Mouse (Mus musculus) midbrain, embryonic 16.5 days (tissue): ENCODE results near the gene Wdr45b. TPM values are rescaled to one million over a fixed set of nuclear protein-coding genes. Genes with fewer than 3 reads are reported as not detected.

ENCODE experiments used
- ATAC-seq: fragments of 200-750 bp; cut with Nextera tagmentation; 2 replicates; pipeline ENCODE4 v1.8.0; 2017; ENCODE audit warnings: moderate TSS enrichment
- H3K27ac ChIP-seq: fragments of 300-500 bp; sonication (generic); 2 replicates; pipeline ENCODE4 v1.5.1; 2014; ENCODE audit warnings: mild to moderate bottlenecking, low read length, mixed read lengths
- H3K27me3 ChIP-seq: fragments of 300-500 bp; sonication (generic); 2 replicates; pipeline ENCODE4 v1.6.1; 2014; ENCODE audit warnings: low read depth, low read length, mixed read lengths; ENCODE audit not compliant: control insufficient read depth, insufficient read depth
- H3K36me3 ChIP-seq: fragments of 300-500 bp; sonication (generic); 2 replicates; pipeline ENCODE4 v1.6.1; 2014; ENCODE audit warnings: mild to moderate bottlenecking, low read length, moderate library complexity, mixed read lengths; ENCODE audit not compliant: control insufficient read depth, insufficient read depth
- H3K4me1 ChIP-seq: fragments of 300-500 bp; sonication (generic); 2 replicates; pipeline ENCODE4 v1.6.1; 2014; ENCODE audit warnings: mild to moderate bottlenecking, low read length, mixed read lengths; ENCODE audit not compliant: control insufficient read depth, insufficient read depth
- H3K4me2 ChIP-seq: fragments of 300-500 bp; sonication (generic); 2 replicates; pipeline ENCODE4 v1.6.1; 2014; ENCODE audit warnings: mild to moderate bottlenecking, low read length, mixed read lengths
- H3K4me3 ChIP-seq: fragments of 300-500 bp; sonication (generic); 2 replicates; pipeline ENCODE4 v1.5.1; 2014; ENCODE audit warnings: low read depth, mild to moderate bottlenecking, low read length, moderate library complexity, mixed read lengths
- H3K9ac ChIP-seq: fragments of 300-500 bp; sonication (generic); 2 replicates; pipeline ENCODE4 v1.6.1; 2014; ENCODE audit warnings: low read depth, low read length, mixed read lengths
- H3K9me3 ChIP-seq: fragments of 300-500 bp; sonication (generic); replicated peaks from 2 replicates; pipeline ENCODE4 v1.6.1; 2014; ENCODE audit warnings: mild to moderate bottlenecking, low read length, mixed read lengths; ENCODE audit not compliant: control insufficient read depth, poor library complexity, severe bottlenecking
- WGBS: fragments of 180-500 bp; shearing (Covaris S2); extraction: QIAGEN DNeasy Blood & Tissue Kit; methylation state at CpG from one replicate; pipeline ENCODE4 v1.1.7; 2014; 5-methylcytosine and 5-hydroxymethylcytosine counted together
- polyA plus RNA-seq: library from polyadenylated mRNA; unstranded; fragments of >200 nt; fragmentation: Nextera tagmentation; extraction: Ambion mirVana; gene quantifications from 2 replicates; pipeline ENCODE4 v1.2.1, GENCODE M21; 2015

Wdr45b gene
- 83.4 and 85.7 TPM in 2 replicates for polyA plus RNA-seq

DNA sequence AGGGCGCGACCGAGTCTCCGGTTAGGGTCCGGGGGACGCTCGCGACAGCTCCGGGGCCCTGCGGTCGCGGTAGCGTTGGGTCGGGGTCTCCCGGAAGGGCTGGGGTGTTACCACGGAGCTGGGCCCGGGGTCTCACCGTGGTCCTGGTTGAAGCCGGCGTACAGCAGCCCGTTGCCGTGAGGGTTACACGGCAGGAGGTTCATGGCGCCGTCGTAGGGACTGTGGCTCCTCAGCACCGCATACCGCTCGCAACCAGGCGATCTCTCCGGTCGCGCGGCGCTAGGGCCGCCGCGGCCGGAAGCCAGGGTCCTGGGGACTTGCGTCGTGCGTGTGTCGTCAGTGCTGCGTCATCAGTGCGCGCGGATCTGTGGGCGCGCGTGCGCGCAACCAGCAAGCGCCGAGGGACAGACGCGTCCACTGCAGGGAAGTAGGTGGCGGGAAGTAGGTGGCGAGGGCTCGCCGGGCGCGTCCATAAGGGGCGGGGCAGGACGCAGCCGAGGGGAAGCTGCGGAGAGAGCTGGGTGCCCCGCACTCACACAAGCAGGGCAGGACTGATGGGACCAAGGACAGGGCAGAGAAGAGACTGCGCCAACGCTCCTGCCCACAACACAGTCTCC lies at the start of gene Wdr45b:
Gene Wdr45b (minus strand): TSS at position 355 of the 617 bp plus-strand sequence.
- peak within 1 kb of the TSS; percentile 91 for H3K9ac ChIP-seq
- no peaks in the 10 kb centered on the region for H3K27me3 ChIP-seq
- ATAC-seq = peak; percentile 96
- H3K36me3 ChIP-seq = no peaks in the 10 kb centered on the region
- H3K9me3 ChIP-seq = no peaks in the 10 kb centered on the region
- peaks cover 25% of the 10 kb centered on the region for H3K4me1 ChIP-seq
- peak within 1 kb of the TSS; percentile 95 for H3K4me2 ChIP-seq
- H3K4me3 ChIP-seq = peak within 1 kb of the TSS; percentile 77
- H3K27ac ChIP-seq = peak within 1 kb of the TSS; percentile 87
- WGBS = under 1% methylated on average over 67 of the region's 69 CpGs

GRCm38 (mm10) chr11:121392405-121392804 lies 38.2 kb upstream of the Wdr45b start:
- Histone ChIP-seq H3K4me3 (no peak overlapping the region), H3K4me2 (no peak overlapping the region), H3K4me1 (peaks cover 5% of the 10 kb centered on the region), H3K27me3 (no peaks in the 10 kb centered on the region), H3K27ac (no peak overlapping the region), H3K36me3 (no peaks in the 10 kb centered on the region), H3K9ac (no peak overlapping the region), H3K9me3 (no peaks in the 10 kb centered on the region)
- ATAC-seq = no peak
- 89% methylated on average over 3 of the region's 3 CpGs for WGBS

DNA sequence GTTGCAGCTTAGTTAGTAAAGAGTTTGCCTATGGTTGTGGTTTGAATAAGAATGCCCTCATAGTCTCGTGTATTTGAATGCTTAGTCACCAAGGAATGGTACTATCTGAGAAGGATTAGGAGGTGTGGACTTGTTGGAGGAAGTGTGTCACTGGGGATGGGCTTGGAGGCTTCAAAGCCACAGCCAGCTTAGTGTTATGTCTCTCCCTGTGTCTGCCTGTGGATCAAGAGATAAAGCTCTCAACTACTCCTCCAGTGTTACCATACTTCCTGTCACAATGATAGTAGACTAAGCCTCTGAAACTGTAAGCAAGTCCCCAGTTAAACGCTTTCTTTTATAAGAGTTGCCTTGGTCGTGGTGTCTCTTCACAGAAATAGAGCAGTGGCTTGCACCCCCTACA lies 36.5 kb upstream of the Wdr45b start:
- Histone ChIP-seq H3K4me1 (peaks cover 15% of the 10 kb centered on the region), H3K27ac (no peak overlapping the region), H3K27me3 (no peaks in the 10 kb centered on the region; the same call in 1 of the 2 replicates), H3K9me3 (no peaks in the 10 kb centered on the region), H3K4me3 (no peak overlapping the region), H3K9ac (no peak overlapping the region), H3K4me2 (no peak overlapping the region), H3K36me3 (no peaks in the 10 kb centered on the region)
- ATAC-seq = no peak
- WGBS = 68% methylated on average over 3 of the region's 3 CpGs

GRCm38 (mm10) chr11:121388554-121388945 lies 34.3 kb upstream of the Wdr45b start:
- 10% methylated on average over 6 of the region's 6 CpGs for WGBS
- H3K27ac ChIP-seq = 0 out of 2 replicates have a peak overlapping the region, but pooled peaks have one; percentile 10
- no peaks in the 10 kb centered on the region for H3K9me3 ChIP-seq
- no peak overlapping the region for H3K9ac ChIP-seq
- peak overlapping the region; percentile 89 for H3K4me2 ChIP-seq
- H3K36me3 ChIP-seq = no peaks in the 10 kb centered on the region
- peak; percentile 52 for ATAC-seq
- H3K4me3 ChIP-seq = peak overlapping the region; percentile 72
- no peaks in the 10 kb centered on the region; the same call in 1 of the 2 replicates for H3K27me3 ChIP-seq
- H3K4me1 ChIP-seq = peaks cover 15% of the 10 kb centered on the region

DNA sequence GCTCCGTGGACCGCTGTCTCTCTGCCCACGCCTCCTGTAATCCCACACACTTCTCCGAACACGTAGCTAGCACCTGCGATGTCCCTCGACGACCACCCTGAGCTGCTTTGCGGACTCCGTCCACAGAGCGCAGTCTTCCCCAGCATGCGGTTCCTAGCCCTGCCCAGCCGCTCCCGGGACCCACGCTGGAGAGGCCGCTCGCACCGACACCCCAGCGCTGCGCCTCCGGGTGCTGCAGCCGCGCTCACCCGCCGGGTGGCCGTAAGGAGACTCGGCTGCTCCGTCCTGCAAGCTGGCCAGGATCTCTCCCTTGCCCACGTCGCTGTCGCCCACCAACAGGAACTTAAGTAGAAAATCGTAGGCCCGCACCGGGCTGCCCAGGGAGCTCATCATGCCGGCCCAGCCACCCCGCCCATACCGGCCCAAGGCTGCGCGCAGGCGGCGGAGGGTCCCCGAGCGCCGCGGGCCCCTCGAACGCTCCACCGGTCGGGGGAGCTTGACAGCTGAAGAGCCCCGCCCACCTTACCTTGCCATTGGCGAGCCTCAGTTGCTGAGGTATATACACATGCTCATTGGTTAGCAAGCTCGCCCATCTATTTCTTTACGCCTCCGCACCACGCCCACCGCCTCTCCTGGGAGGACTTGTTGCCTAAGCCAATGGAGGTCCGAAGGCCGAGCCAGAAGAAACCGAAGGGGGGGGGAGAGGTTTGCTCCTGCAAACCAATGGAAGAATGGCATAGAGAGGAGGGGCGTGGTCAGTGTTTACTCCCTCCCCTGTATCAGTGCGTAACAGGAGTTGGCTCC lies 33.7 kb upstream of the Wdr45b start, which contains the start of gene Rab40b:
Gene Rab40b (minus strand): TSS at position 502 of the 804 bp plus-strand sequence.
- H3K9ac ChIP-seq = peak within 1 kb of the TSS; percentile 84
- no peaks in the 10 kb centered on the region; the same call in 1 of the 2 replicates for H3K27me3 ChIP-seq
- peak within 1 kb of the TSS; percentile 89 for H3K4me2 ChIP-seq
- H3K27ac ChIP-seq = peak within 1 kb of the TSS; percentile 74
- ATAC-seq = peak; percentile 99
- H3K4me3 ChIP-seq = peak within 1 kb of the TSS; percentile 72
- no peaks in the 10 kb centered on the region for H3K36me3 ChIP-seq
- under 1% methylated on average over 61 of the region's 61 CpGs for WGBS
- H3K4me1 ChIP-seq = peaks cover 15% of the 10 kb centered on the region
- H3K9me3 ChIP-seq = no peaks in the 10 kb centered on the region

- Histone ChIP-seq H3K9me3 (no peaks in the 10 kb centered on the region), H3K4me2 (no peak overlapping the region), H3K36me3 (no peaks in the 10 kb centered on the region), H3K4me3 (no peak overlapping the region), H3K9ac (no peak overlapping the region), H3K4me1 (no peaks in the 10 kb centered on the region), H3K27me3 (no peaks in the 10 kb centered on the region), H3K27ac (no peak overlapping the region)
- 20% methylated on average over 6 of the region's 6 CpGs for WGBS
- ATAC-seq = no peak
Measured at GRCm38 (mm10) chr11:121380294-121380693, 26.0 kb upstream of the Wdr45b start.

DNA sequence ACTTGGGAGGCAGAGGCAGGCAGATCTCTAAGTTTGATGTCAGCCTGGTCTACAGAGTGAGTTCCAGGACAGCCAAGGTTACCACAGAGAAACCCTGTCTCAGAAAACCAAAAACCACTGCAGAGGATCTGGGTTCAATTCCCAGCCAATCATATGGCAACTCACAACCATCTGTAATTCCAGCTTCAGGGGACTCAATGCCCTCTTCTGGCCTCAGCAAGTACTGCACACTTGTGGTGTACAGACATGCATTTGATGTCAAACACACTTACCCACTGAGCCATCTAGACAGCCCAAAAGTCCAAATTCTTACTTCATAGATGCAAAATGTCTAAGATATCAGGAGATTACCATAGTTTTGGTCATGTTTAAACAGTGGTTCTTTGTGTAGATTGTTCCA lies 24.4 kb upstream of the Wdr45b start:
- ATAC-seq = no peak
- Histone ChIP-seq H3K4me1 (no peaks in the 10 kb centered on the region), H3K27me3 (no peaks in the 10 kb centered on the region), H3K4me3 (no peak overlapping the region), H3K36me3 (no peaks in the 10 kb centered on the region), H3K27ac (no peak overlapping the region), H3K9ac (no peak overlapping the region), H3K4me2 (no peak overlapping the region), H3K9me3 (no peaks in the 10 kb centered on the region)

- Histone ChIP-seq H3K9ac (no peak overlapping the region), H3K27ac (no peak overlapping the region), H3K36me3 (no peaks in the 10 kb centered on the region), H3K4me2 (no peak overlapping the region), H3K4me1 (no peaks in the 10 kb centered on the region), H3K9me3 (no peaks in the 10 kb centered on the region), H3K27me3 (no peaks in the 10 kb centered on the region), H3K4me3 (no peak overlapping the region)
- ATAC-seq = no peak
- 68% methylated on average over 6 of the region's 6 CpGs for WGBS
Measured at GRCm38 (mm10) chr11:121373305-121373704, 19.1 kb upstream of the Wdr45b start.
